In genomic region chr4:136454850-136455260, GRCm38 (mm10) we compare ENCODE assay signal across 8 mouse cellular contexts. TPM values are rescaled to one million over a fixed set of nuclear protein-coding genes. Genes with fewer than 3 reads are reported as not detected.
DNase-seq lines count a peak whose midpoint lies in the region; ATAC-seq lines count a peak whose summit lies in the region.

No protein-coding gene starts in this region.

- ATAC-seq in hindbrain, embryonic 13.5 days (ENCODE audit: low FRiP score), result no peak

- DNase-seq in NIH3T3 (ENCODE audit: low read depth), result peak; percentile 91
- peak; percentile 88 to 91 for DNase-seq in cerebellum, postnatal 10 days
- peak; percentile 65 to 84 for DNase-seq in frontal cortex, postnatal 14 days (ENCODE audit: low spot score in 2 of 2)
- peak; percentile 84 to 85 for DNase-seq in layer of hippocampus, postnatal 14 days (ENCODE audit: low spot score in 2 of 2)
- DNase-seq in lung, postnatal 25 days (ENCODE audit: low spot score), result peak; percentile 75
- peak; percentile 77 for DNase-seq in retina, postnatal 7 days (ENCODE audit: low read depth, low spot score)
- peak; percentile 87 for DNase-seq in urinary bladder, postnatal 14 days (ENCODE audit: low spot score)

- peak overlapping the region; percentile 29; the same call in 1 of the 2 replicates for H3K4me2 ChIP-seq in hindbrain, embryonic 13.5 days

- peaks cover 8% of the 10 kb centered on the region for H3K27me3 ChIP-seq in hindbrain, embryonic 13.5 days

- H3K9ac ChIP-seq in hindbrain, embryonic 13.5 days, result 0 out of 2 replicates have a peak overlapping the region, but pooled peaks have one; percentile 2

- no peaks in the 10 kb centered on the region for H3K36me3 ChIP-seq in hindbrain, embryonic 13.5 days

- no peak overlapping the region for H3K4me3 ChIP-seq in hindbrain, embryonic 13.5 days

- peaks cover 13% of the 10 kb centered on the region for H3K4me1 ChIP-seq in hindbrain, embryonic 13.5 days (replicated peaks)

- 13% methylated on average over 10 of the region's 10 CpGs for WGBS in hindbrain, embryonic 13.5 days

- H3K9me3 ChIP-seq in hindbrain, embryonic 13.5 days, result no peaks in the 10 kb centered on the region

- H3K27ac ChIP-seq in hindbrain, embryonic 13.5 days, result no peak overlapping the region

RNA-seq across cellular contexts. Expression of gene 6030445D17Rik, which starts 7.2 kb away (rescaled TPM):
- polyA plus RNA-seq in hindbrain, embryonic 13.5 days (2015; fragmentation: Nextera tagmentation; extraction: Ambion mirVana), result 0.09 and 0.10 TPM in 2 replicates
- under 1 TPM; 0.55 to 0.88 TPM for total RNA-seq in layer of hippocampus, postnatal 14 days (2021)

RNA-seq across cellular contexts. Expression of gene Luzp1, which starts 14.7 kb away (rescaled TPM):
- 67.1 and 76.1 TPM in 2 replicates for polyA plus RNA-seq in hindbrain, embryonic 13.5 days (2015; fragmentation: Nextera tagmentation; extraction: Ambion mirVana)
- total RNA-seq in layer of hippocampus, postnatal 14 days (2021), result 10 to 100 TPM; 66.5 to 68.6 TPM

RNA-seq across cellular contexts. Expression of gene Htr1d, which starts 31.5 kb away (rescaled TPM):
- 0.55 and 1.1 TPM in 2 replicates for polyA plus RNA-seq in hindbrain, embryonic 13.5 days (2015; fragmentation: Nextera tagmentation; extraction: Ambion mirVana)
- total RNA-seq in layer of hippocampus, postnatal 14 days (2021), result 1 to 10 TPM; 1.1 to 1.2 TPM
